Mouse (Mus musculus): ENCODE measurements around the gene Selenov. TPM values are rescaled to one million over a fixed set of nuclear protein-coding genes. Genes with fewer than 3 reads are reported as not detected.
A peak's percentile ranks its signal among the peaks of the same experiment; 100 is the strongest.

Gene Selenov
- 0.17 TPM in 1 of 2 replicates, not detected in the other for polyA plus RNA-seq (2015; fragmentation: Nextera tagmentation; extraction: Ambion mirVana)

DNA sequence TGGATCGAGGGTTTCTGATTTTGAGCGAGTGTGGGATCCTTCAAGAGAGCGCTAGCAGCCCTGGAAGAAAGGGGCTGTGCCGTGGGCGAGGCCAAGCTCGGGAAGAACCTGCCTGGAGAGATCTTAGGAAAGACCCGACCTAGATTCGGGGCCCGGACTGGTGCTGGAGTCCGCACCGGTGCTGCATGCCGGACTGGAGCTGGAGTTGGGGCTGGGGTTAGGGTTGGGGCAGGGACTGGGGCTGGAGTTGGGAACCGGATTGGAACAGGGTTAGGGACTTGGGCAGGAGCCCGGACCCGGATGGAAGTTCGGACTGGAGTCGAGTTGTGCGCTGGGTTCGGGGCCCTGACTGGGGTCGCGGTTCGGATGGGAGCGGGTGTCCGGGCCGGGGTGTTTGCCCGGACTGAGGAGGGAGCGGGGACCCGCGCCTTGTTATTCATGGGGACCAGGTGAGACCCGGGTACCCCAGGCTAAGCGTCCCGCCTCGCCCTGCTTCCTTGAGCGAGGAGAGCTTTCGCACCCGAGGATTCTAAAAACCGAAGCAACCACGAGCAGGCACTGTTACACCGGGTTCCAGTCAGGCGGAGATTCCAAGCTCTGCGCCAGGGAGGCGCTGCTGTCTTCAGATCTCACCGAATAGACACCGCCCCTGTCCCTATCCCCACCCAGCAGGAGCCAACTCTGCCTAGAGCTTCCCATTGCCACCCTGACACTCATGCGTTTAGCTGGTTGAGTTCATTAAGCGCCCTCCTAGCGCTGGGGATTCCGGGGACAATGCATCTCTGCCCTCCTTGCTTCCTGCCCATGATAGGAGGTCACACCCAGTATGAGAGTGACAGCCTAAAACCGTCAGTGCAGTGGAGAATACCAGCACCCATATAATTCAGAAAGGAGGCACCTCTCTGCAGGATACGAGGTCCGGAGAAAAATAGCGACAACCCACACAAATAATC lies at the start of gene Selenov:
Gene Selenov, minus strand, starts transcription at position 549 of the 953 bp plus-strand sequence.
- H3K9ac ChIP-seq = peak within 1 kb of the TSS; percentile 52; the same call in 1 of the 2 replicates
- peak within 1 kb of the TSS; percentile 33 for H3K4me3 ChIP-seq
- whole genome bisulfite sequencing = 1% methylated on average over 52 of the region's 52 CpGs
- H3K27me3 ChIP-seq = peaks cover 94% of the 10 kb centered on the region
- H3K4me1 ChIP-seq = peaks cover 19% of the 10 kb centered on the region
- H3K4me2 ChIP-seq = peak within 1 kb of the TSS; percentile 57
- no peak within 1 kb of the TSS for H3K27ac ChIP-seq
- H3K36me3 ChIP-seq = no peaks in the 10 kb centered on the region
- ATAC-seq (ENCODE audit: insufficient number of reproducible peaks, insufficient read depth, low FRiP score, low TSS enrichment, low read depth) = 0 out of 2 replicates have a peak, but pooled peaks have one; percentile 28
- H3K9me3 ChIP-seq = no peaks in the 10 kb centered on the region

DNA sequence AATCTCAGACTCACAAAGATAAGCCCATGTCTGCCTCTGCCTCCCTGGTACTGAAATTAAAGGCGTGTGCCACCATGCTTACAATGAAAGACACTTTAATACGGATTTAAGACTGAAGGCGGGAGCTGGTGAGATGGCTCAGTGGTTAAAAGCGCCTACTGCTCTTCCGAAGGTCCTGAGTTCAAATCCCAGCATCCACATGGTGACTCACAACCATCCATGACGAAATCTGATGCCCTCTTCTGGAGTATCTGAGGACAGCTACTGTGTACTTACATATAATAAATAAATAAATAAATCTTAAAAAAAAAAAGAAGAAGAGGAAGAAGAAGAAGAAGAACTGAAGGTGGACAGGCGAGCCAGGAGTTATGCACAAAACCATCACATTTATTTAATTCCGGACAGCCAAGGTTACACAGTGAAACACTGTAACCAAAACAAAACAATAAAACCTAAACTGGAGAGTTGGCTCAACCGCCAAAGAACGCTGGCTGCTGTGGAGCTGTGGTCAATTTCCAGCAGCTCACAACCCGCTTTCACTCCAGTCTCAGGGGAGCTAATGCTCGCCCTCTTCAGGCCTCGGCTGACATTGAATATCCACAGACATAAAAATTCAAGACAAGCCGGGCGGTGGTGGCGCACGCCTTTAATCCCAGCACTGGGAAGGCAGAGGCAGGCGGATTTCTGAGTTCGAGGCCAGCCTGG lies 48.4 kb upstream of the Selenov start:
- no peaks in the 10 kb centered on the region for H3K27me3 ChIP-seq
- peak overlapping the region; percentile 78 for H3K4me2 ChIP-seq
- H3K36me3 ChIP-seq = peaks cover 8% of the 10 kb centered on the region; the same call in 1 of the 2 replicates
- H3K4me1 ChIP-seq = peaks cover 23% of the 10 kb centered on the region
- H3K9me3 ChIP-seq = no peaks in the 10 kb centered on the region
- peak overlapping the region; percentile 91 for H3K27ac ChIP-seq
- peak overlapping the region; percentile 96 for H3K4me3 ChIP-seq
- 80% methylated on average over 19 of the region's 19 CpGs for WGBS
- ATAC-seq (ENCODE audit: insufficient number of reproducible peaks, insufficient read depth, low FRiP score, low TSS enrichment, low read depth) = no peak
- H3K9ac ChIP-seq = peak overlapping the region; percentile 99

DNA sequence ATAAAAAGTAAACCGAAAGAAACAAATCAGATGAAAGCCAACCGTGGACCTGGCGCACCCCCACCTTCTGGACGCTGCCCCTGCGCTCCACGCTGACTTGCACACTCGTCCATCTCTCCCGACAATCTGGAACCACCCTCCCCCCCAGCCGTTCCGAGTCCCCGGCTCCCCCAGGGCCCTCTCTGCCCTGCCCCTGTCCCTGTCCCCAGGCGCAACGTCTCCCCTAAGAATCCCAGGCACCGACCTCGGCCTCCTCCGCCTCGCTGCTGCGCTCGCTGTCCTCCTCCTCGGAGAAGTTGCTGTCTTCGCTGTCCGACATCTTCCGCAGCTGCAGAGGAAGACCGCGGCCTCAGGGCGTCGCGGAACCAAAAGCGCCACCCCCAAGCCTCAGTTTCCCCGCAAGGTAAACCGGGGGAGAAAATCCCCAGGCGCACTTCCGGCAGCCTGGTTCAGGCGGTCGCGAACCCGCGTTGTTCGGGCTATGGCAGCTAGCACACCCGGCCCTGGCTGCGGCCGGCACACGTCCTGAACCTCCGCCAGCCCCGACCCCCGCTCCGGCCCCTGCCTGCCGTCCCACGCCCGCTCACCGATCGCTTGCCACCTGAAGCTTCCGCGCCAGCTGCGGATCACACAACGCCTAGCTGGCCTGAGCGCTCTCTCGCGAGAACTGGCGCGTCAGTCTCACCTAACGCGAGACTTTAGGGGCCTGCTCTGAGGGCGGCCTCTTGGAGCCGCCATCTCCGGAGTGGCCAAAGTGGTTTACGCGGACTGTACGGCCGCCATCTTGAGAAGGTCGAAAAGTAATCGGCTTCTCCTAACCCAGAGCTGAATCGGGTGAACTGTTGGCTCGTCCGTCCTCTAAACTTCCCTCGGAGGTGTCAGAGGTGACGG lies 47.4 kb upstream of the Selenov start, which contains the start of gene Supt5:
Gene Supt5, minus strand, starts transcription at position 639 of the 891 bp plus-strand sequence.
- peak within 1 kb of the TSS; percentile 96 for H3K4me3 ChIP-seq
- ATAC-seq (ENCODE audit: insufficient number of reproducible peaks, insufficient read depth, low FRiP score, low TSS enrichment, low read depth) = peak; percentile 96
- H3K4me2 ChIP-seq = peak within 1 kb of the TSS; percentile 78
- H3K27ac ChIP-seq = peak within 1 kb of the TSS; percentile 91
- H3K9ac ChIP-seq = peak within 1 kb of the TSS; percentile 99
- H3K27me3 ChIP-seq = no peaks in the 10 kb centered on the region
- WGBS = under 1% methylated on average over 77 of the region's 77 CpGs
- no peaks in the 10 kb centered on the region for H3K9me3 ChIP-seq
- H3K4me1 ChIP-seq = peaks cover 23% of the 10 kb centered on the region
- peaks cover 8% of the 10 kb centered on the region; the same call in 1 of the 2 replicates for H3K36me3 ChIP-seq

DNA sequence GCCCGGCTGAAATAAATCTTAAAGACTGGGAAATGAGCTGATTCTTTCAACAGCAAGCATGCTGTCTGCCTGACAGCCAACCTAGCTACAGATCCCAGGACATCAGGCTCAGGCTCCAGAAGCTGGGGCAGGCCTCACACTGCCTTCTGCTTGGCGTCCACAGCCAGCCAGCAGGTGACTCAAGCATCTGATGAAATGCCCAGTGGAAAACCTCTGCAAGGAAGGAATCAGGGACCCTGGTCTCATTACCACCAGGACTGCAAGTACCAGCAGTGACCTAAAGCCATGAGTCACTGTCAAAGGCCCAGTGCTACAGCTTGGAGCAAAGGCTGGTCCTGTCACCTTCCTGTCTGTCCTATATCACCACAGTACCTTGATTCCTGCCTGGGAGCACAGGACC lies 44.5 kb upstream of the Selenov start:
- WGBS = 92% methylated on average over 2 of the region's 2 CpGs
- Histone ChIP-seq H3K36me3 (peaks cover 31% of the 10 kb centered on the region), H3K27me3 (no peaks in the 10 kb centered on the region), H3K4me1 (peaks cover 21% of the 10 kb centered on the region), H3K9me3 (no peaks in the 10 kb centered on the region), H3K4me2 (no peak overlapping the region), H3K27ac (no peak overlapping the region), H3K4me3 (no peak overlapping the region), H3K9ac (no peak overlapping the region)
- ATAC-seq (ENCODE audit: insufficient number of reproducible peaks, insufficient read depth, low FRiP score, low TSS enrichment, low read depth) = no peak

DNA sequence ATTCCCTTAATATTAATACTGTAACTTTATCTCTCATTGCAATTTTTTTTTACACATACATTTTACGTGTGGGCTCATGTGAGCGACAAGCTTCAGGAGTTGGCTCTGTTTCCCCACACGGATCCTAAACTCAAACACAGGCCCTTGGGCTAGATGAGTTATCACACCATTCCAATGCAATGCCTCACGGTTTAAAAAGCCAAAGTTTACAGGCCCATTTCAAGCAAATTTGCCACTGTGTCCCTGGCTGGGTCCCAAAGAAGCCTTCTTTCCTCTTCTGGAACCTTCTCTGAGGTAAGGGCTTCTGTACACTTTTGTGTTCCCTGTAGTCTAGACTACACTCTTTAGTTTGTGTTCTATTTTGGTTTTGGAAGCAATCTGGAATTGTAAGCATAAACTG lies 43.5 kb upstream of the Selenov start:
- H3K27me3 ChIP-seq = no peaks in the 10 kb centered on the region
- H3K27ac ChIP-seq = no peak overlapping the region
- peaks cover 21% of the 10 kb centered on the region for H3K4me1 ChIP-seq
- WGBS = 83% methylated on average over 4 of the region's 4 CpGs
- no peak overlapping the region for H3K9ac ChIP-seq
- no peak overlapping the region for H3K4me3 ChIP-seq
- H3K36me3 ChIP-seq = peaks cover 40% of the 10 kb centered on the region
- no peaks in the 10 kb centered on the region for H3K9me3 ChIP-seq
- H3K4me2 ChIP-seq = no peak overlapping the region
- ATAC-seq (ENCODE audit: insufficient number of reproducible peaks, insufficient read depth, low FRiP score, low TSS enrichment, low read depth) = no peak

DNA sequence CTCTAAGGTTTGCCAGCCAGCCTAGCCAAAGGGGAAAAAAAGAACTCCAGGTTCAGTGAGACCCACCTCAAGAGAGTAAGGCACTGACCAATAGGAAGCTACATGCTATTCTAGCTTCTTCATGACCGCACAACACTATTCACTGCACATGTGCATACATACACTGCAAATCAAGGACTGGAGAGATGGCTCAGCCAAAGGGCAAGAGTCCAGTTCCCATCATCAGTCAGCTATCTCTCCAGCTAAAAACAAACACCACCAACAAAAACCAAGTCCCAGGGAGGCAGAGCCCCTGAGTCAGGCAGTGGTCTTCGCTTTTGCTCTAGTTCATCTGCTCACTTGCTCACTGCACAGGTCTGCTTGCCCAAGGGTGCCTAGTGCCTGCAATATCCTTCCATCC lies 37.3 kb upstream of the Selenov start:
- no peak for ATAC-seq (ENCODE audit: insufficient number of reproducible peaks, insufficient read depth, low FRiP score, low TSS enrichment, low read depth)
- Histone ChIP-seq H3K9ac (no peak overlapping the region), H3K27ac (no peak overlapping the region), H3K4me1 (no peaks in the 10 kb centered on the region), H3K9me3 (no peaks in the 10 kb centered on the region), H3K36me3 (peaks cover 95% of the 10 kb centered on the region), H3K4me2 (no peak overlapping the region), H3K27me3 (no peaks in the 10 kb centered on the region), H3K4me3 (no peak overlapping the region)
- 95% methylated on average over 2 of the region's 2 CpGs for WGBS

DNA sequence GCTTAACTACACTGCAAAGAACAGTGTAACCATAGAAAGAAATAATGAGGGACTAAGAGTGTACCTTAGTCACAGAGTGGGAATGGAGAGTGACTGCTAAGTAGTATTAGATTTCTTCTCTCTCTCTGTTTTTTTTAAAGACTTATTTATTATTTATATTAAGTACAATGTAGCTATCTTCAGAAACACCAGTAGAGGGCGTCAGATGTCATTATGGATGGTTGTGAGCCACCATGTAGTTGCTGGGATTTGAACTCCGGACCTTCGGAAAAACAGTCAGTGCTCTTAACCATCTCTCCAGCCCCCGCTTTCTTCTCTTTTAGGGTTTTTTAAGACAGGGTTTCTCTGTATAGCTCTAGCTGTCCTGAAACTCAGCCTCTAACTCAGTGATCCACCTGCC lies 35.5 kb upstream of the Selenov start:
- WGBS = 77% methylated on average over 4 of the region's 4 CpGs
- Histone ChIP-seq H3K36me3 (peaks cover 100% of the 10 kb centered on the region), H3K27me3 (no peaks in the 10 kb centered on the region), H3K4me2 (no peak overlapping the region), H3K4me3 (no peak overlapping the region), H3K4me1 (no peaks in the 10 kb centered on the region), H3K9ac (no peak overlapping the region), H3K9me3 (no peaks in the 10 kb centered on the region), H3K27ac (no peak overlapping the region)
- ATAC-seq (ENCODE audit: insufficient number of reproducible peaks, insufficient read depth, low FRiP score, low TSS enrichment, low read depth) = no peak

DNA sequence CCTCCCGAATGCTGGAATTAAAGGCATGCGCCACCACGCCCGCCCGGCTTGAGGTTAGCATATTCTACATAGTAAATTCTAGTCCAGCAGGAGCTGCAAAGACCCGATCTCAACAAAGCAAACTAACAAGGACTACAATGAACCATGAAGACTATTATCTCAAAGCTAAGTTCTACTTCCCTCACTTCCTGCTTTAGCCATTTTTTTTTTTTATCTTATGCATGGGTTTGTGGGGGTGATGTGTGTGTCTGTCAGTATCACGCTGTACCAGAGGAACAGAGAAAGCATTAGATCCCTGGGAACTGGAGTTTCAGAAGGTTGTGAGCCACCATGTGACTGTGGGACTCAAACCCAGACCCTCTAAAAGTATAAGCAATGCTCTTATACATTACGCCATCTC lies 34.3 kb upstream of the Selenov start:
- Histone ChIP-seq H3K9ac (no peak overlapping the region), H3K27ac (no peak overlapping the region), H3K4me1 (no peaks in the 10 kb centered on the region), H3K9me3 (no peaks in the 10 kb centered on the region), H3K27me3 (no peaks in the 10 kb centered on the region), H3K4me3 (no peak overlapping the region), H3K4me2 (no peak overlapping the region), H3K36me3 (peaks cover 100% of the 10 kb centered on the region)
- WGBS = 98% methylated on average over 8 of the region's 8 CpGs
- ATAC-seq (ENCODE audit: insufficient number of reproducible peaks, insufficient read depth, low FRiP score, low TSS enrichment, low read depth) = no peak

DNA sequence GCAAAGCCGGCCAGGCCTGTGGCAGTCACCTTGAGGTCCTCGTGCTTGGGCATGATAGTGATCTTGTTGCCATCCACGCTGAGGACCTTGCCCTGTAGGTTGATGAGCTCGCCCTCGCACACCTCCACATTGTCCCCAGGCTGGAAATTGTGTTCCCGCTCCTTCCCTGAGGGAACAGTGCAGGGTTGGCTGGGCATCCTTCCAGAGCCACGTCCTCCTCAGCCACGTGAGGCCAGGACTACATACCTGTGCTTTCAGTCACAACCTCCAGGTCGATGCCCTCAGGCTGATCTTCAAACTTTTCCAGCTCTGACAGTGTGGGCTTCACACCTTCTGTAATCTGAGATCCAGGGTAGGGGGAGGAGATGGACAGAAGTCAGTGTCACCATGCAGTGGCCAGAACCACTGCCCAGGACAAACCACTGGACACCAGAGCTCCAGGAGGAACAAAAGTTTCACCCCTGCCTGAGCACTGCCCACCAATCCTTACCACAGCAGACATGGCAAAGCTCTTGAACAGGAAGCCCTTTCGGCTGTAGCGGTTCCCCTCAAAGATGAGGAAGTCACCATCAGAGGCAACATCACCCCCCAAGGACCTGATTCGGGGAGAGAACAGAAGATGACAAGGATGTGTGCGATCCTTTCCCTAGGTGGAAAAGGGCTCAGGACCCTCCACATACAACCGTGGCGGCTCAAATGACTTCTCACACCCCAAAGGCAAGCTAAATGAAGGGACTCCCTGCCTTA lies 31.2 kb upstream of the Selenov start:
- 92% methylated on average over 15 of the region's 15 CpGs for WGBS

DNA sequence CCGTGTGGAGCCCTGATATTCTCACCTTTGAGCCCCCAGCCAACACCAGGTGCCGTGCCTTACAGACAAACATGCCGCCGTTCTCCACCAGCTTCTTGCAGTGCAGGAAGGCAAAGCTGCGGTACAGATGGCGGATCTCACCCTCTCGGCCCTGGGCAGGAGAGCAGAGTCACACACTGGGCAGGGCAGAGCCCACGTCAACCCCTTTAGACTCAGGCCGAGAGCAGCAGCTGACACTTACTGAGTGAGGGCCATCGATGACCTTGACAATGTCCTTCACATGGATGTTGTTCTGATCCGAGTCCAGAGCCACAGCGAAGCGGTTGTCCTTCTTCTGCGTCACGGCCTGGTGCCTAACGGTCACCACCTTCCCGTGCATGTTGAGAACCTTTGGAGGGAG lies 27.7 kb upstream of the Selenov start:
- 0 out of 2 replicates have a peak overlapping the region, but pooled peaks have one; percentile 16 for H3K9ac ChIP-seq
- peaks cover 99% of the 10 kb centered on the region for H3K36me3 ChIP-seq
- no peak overlapping the region for H3K4me3 ChIP-seq
- 93% methylated on average over 17 of the region's 17 CpGs for WGBS
- H3K27me3 ChIP-seq = no peaks in the 10 kb centered on the region
- H3K4me1 ChIP-seq = no peaks in the 10 kb centered on the region
- H3K4me2 ChIP-seq = no peak overlapping the region
- H3K27ac ChIP-seq = no peak overlapping the region
- H3K9me3 ChIP-seq = no peaks in the 10 kb centered on the region
- ATAC-seq (ENCODE audit: insufficient number of reproducible peaks, insufficient read depth, low FRiP score, low TSS enrichment, low read depth) = no peak

More for the DNA sequence above, 31.2 kb upstream of the Selenov start:
- no peaks in the 10 kb centered on the region for H3K27me3 ChIP-seq
- ATAC-seq (ENCODE audit: insufficient number of reproducible peaks, insufficient read depth, low FRiP score, low TSS enrichment, low read depth) = no peak
- H3K9ac ChIP-seq = no peak overlapping the region
- no peak overlapping the region for H3K27ac ChIP-seq
- H3K9me3 ChIP-seq = no peaks in the 10 kb centered on the region
- no peaks in the 10 kb centered on the region for H3K4me1 ChIP-seq
- peaks cover 100% of the 10 kb centered on the region for H3K36me3 ChIP-seq
- no peak overlapping the region for H3K4me3 ChIP-seq
- no peak overlapping the region for H3K4me2 ChIP-seq
